Mouse (Mus musculus): ENCODE data around the gene Gm815.

The Gm815 gene

DNA sequence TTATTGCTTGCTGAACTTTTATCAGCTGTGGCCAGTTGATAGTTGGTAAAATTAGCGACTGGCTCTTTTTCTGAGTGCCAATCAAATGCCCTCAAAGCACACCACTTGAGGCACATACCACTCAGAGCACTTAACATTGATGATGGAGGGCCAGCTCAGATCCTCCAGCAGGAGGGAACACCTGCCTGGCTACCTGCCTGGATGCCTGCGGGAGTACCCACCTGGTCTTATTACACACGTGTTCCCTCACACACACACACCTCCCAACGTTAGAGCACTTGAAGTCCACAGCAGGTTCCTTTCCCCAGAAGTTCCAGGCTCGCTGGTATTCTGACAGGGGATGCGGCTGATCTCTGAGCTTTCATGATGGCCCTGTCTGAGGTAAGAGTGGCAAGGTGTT lies at the start of gene Gm815:
Gene Gm815, plus strand, starts transcription at position 266 of the 400 bp plus-strand sequence.
- no peak for DNase-seq (ENCODE audit: low read depth, low spot score)

DNA sequence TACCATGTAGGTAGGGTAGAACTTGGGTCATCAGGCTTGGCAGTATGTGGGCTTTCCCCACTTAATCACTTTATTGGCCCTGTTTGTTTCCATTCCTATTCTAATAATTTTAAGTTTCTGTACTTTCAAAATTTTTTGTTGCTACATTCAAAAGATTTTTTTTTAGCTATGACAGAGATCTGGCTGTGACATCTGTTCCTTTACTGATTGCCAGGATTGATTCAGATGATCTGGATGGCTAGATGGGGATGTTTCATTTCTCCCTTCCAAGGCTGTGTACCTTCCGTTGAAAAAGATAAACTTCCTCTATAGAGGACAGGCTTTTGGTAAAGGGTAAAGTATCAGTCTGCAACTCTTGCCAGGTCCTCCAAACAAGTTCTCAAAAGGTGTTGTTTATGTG lies 48.1 kb upstream of the Gm815 start:
- no peak for DNase-seq (ENCODE audit: low read depth, low spot score)

DNA sequence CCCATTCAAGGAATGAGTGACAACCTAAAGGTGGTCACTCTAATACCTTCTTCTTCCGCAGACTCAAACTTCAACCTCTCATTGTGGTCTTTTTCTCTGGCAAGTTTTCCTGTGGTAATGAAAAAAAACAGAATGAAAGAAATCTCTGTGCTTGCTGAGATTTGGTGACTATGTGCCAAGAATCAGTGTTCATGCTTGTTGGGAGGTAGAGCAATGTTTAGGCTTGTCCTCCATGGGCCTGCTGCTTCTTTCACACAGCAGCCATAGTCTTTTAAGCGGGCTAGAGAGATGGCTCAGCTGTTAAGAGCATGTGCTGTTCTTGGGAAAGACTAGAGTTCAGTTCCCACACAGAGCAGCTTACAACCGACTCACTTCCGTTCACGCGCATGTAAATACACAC lies 41.8 kb upstream of the Gm815 start:
- DNase-seq (ENCODE audit: low read depth, low spot score) = no peak

DNA sequence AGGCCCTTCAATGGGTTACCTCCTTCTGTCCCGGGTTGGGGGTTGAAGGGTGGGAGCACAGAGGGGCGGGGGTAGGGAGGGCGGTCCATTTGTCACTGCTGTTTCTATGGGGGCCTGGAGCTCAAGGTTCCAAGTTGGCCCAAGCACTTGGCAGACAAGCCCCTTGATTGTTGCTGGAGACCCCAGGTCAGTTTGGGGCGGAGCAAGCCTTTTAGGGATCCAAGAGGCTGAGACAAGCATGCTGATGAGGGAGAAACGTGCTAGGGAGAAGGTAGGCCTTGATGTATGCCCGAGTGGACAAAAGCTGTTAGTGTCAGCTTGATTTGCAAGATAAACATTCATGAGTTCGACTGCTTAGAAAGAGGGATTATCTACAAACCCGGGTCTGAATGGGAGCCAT lies 40.9 kb upstream of the Gm815 start:
- DNase-seq (ENCODE audit: low read depth, low spot score) = no peak

GRCm38 (mm10) chr19:26845276-26846016 lies 40.2 kb upstream of the Gm815 start:
- peak; percentile 93 for DNase-seq (ENCODE audit: low read depth, low spot score)

DNA sequence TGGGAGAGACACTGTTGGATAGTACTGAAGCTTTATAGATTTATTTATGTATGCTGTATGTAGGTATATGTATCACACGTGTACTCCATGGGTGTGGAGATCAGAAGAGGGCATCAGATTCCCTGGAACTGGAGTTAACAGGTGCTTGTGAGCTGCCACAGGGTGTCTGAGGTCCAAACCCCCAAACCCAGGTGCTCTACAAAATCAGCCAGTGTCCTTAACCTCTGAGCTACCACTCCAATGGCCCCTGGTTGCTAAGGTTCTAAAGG lies 39.7 kb upstream of the Gm815 start:
- no peak for DNase-seq (ENCODE audit: low read depth, low spot score)

DNA sequence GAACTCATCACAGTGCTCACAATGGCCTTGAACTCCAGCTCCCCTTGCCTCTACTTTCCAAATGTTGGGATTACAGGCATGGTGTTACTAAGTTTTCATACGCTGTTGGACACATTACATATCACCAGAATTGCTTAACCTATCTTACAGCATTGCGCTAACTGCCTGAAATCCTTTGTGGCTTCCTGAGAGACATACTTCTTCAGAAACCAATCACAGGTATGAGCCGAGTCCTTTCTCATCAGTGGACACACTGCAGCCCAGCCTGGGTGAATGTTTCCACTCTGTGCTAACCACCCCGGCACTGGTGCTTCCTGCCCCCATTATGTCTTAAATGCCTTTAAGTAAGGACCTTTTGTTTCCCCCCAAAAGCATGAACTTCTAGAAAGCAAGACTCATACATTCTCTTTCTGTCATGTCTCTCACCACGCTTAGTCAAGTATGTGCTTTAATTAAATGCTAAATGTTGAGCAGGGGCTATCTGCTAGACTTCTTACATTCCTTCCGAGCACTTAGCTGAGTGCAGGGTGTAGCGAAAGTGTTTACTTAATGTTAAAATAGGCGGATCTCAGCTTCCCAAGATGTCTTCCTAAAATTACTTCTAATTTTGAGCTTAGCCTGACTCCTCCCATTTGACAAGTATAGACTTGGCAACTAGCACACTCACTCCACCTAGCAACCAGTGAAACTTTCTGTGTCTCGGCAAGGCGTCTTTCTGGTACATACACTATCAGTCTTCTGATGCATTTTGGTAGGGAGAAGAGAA lies 34.5 kb upstream of the Gm815 start:
- no peak for DNase-seq (ENCODE audit: low read depth, low spot score)

- no peak for DNase-seq (ENCODE audit: low read depth, low spot score)
Observed at GRCm38 (mm10) chr19:26852325-26852900, 33.3 kb upstream of the Gm815 start.

DNA sequence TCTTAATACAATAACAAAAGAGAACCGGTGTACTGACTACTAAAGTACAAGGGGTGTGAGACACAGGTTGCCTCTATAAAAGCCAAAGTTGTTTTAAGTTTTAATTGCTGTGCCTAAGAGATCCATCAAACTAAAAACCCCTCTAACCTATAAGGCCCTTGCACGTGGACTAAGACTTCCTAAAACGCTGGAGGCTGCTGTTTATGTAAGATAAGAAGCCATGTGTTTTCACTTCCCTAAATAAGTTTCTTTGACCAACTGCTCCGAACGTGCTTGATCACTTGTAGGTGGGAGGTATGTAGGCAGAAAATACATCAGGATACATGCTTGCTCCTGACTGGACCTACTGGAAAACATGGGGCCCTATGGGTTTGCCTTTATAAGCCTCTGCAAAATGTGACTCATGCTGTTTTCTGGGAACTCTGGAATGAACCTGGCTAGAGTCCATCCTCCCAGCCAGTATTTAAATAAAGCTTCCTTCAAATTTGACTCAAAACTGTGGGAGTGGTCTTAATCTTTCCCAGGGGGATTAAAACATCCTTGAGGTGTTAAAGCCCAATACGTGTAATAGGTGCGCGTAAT lies 31.9 kb upstream of the Gm815 start:
- no peak for DNase-seq (ENCODE audit: low read depth, low spot score)

- DNase-seq (ENCODE audit: low read depth, low spot score) = no peak
Observed at GRCm38 (mm10) chr19:26854661-26855060, 31.0 kb upstream of the Gm815 start.

GRCm38 (mm10) chr19:26855152-26855551 lies 30.5 kb upstream of the Gm815 start:
- DNase-seq (ENCODE audit: low read depth, low spot score) = no peak

- DNase-seq (ENCODE audit: low read depth, low spot score) = no peak
Observed at GRCm38 (mm10) chr19:26858427-26859194, 27.1 kb upstream of the Gm815 start.

DNA sequence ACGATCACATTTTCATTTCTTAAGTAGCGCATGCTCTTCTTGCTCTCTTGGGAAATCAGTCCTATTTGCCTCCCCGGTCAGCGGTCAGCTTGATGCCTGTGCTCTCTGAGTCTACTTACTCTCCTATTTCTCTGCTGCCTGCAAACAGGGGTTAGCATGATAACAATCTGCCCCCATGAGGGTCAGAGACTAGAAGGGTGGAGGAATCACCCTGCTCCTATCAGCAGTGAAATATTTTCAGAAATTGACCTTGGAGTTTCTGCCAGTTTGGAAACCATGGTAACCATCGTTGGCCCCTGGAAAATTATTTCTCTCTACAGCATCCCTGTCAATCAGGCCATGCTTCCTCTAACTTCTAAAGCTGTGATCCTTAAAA lies 26.5 kb upstream of the Gm815 start:
- no peak for DNase-seq (ENCODE audit: low read depth, low spot score)

- no peak for DNase-seq (ENCODE audit: low read depth, low spot score)
Observed at GRCm38 (mm10) chr19:26863662-26864061, 22.0 kb upstream of the Gm815 start.

DNA sequence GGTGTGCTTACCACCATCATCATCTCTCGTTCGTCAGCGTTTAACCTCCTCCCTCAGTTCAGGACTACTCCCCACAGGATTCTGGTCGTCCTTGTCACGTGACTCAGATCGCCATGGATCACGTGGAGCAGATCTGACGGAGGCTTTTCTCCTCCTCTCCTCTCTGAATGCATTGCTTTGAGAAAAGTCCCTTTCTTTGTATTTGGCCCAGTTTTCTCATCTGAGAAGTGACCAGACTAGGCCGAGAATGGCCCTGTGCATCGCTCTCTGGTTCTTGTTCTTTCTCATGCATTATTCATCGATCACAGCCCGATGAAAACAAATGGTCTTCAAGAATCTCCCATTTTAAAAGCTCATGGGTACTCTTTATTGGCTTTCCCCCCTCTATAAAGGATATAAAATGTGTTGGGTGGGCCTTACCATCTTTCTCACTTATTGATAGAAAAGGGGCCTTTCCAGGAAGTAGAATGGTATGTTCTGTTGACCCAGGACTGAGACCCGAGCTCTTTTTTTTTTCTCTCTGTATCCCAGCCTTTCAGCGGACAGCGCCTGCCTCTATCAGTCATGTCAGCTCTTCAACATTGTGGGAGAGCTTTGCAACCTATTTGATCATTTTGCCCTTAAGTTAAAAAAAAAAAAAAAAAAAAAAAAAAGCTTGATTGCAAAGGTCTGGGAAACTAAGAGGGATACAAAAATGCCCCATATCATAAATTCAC lies 20.5 kb upstream of the Gm815 start:
- no peak for DNase-seq (ENCODE audit: low read depth, low spot score)

DNA sequence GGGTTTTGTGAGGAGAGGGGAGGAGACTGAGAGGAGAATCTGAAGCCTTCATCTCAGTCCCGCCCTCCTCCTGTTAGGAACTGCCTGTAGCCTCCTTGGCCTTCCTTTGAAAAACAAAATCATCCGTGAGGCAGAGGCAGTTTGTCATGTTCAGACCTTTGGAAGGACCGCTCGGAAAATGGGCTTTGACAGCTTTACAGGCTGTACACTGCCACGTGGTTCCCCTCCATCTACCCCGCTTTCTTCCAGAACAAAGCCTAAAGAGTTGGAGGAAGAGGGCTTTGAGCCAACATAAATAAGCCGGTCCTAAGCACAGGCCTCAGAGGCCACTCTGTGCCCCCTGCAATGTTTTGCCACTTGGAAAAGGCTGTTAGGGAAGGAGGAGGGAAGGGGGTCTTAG lies 19.9 kb upstream of the Gm815 start:
- no peak for DNase-seq (ENCODE audit: low read depth, low spot score)

- no peak for DNase-seq (ENCODE audit: low read depth, low spot score)
Observed at GRCm38 (mm10) chr19:26869591-26869990, 16.1 kb upstream of the Gm815 start.

- no peak for DNase-seq (ENCODE audit: low read depth, low spot score)
Observed at GRCm38 (mm10) chr19:26870280-26870679, 15.4 kb upstream of the Gm815 start.

DNA sequence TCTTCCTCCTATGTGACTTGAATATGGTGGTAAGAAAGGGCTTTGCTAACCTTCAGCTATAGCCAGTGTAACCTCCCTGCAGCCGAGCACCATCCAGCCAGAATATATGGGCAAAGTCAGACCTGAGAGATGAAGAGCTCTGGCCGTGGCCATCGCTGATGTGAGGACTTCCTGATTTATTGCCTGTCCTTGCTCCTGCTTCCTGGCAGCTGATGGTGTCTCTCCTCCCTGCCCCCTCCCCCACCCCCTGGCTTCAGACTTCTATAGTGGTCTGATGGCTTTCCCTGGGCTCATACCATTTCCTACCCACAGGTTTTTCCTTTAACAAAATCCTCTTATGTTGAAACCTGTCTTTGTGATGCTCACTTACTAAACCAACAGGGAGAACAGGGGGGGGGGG lies 14.6 kb upstream of the Gm815 start:
- no peak for DNase-seq (ENCODE audit: low read depth, low spot score)

GRCm38 (mm10) chr19:26872886-26873285 lies 12.8 kb upstream of the Gm815 start:
- no peak for DNase-seq (ENCODE audit: low read depth, low spot score)

GRCm38 (mm10) chr19:26875601-26876000 lies 10.1 kb upstream of the Gm815 start:
- no peak for DNase-seq (ENCODE audit: low read depth, low spot score)

All from ZHBTc4 (cell line).